Mouse (Mus musculus): ENCODE results near the gene Tmem273.

- no peak for TF ChIP-seq CTCF (IDR thresholded peaks at IDR 0.05; ENCODE audit: insufficient read depth, low read length)
- TF ChIP-seq POLR2A (IDR thresholded peaks at IDR 0.05; ENCODE audit: borderline replicate concordance, extremely low read depth, low read depth, low read length): no peak
Measured at GRCm38 (mm10) chr14:32778362-32778761, 7.4 kb upstream of the Tmem273 start.
